Mouse (Mus musculus) neutrophil, adult 59 days (primary cell): Measurements from ENCODE around the gene Epop. TPM values are rescaled to one million over a fixed set of nuclear protein-coding genes. Genes with fewer than 3 reads are reported as not detected.

Source experiments
- total RNA-seq, 2 experiments: library from RNA; stranded (reverse); gene quantifications; 1 replicate in 1 of 2; 2 replicates in 1 of 2; pipeline ENCODE4 v1.2.4; 2023

The Epop gene
- under 1 TPM; 0.78 to 0.84 TPM for total RNA-seq

GRCm38 (mm10) chr11:97629576-97629975 is at the start of gene Epop:
Gene Epop (minus strand): TSS chr11:97629702.

GRCm38 (mm10) chr11:97662893-97663527 is 33.5 kb upstream of the Epop start, which contains the start of gene Mllt6:
Gene Mllt6 (plus strand): TSS chr11:97663414.

Other genes starting within 250 kb of the Epop start
- 10 to 100 TPM; 27.6 to 38.6 TPM for gene Arhgap23, start 214.2 kb downstream of the Epop start, total RNA-seq
- not detected for gene 4933428G20Rik, start 129.4 kb downstream of the Epop start, total RNA-seq
- gene Srcin1, start 53.5 kb downstream of the Epop start, total RNA-seq, result not detected
- gene Mllt6, start 33.7 kb upstream of the Epop start, total RNA-seq, result 1 to 10 TPM; 6.8 to 7.6 TPM
- 1 to 10 TPM; 4.9 to 6.8 TPM for gene Cisd3, start 56.1 kb upstream of the Epop start, total RNA-seq
- 1 to 10 TPM; 1.4 to 2.1 TPM for gene Pcgf2, start 70.8 kb upstream of the Epop start, total RNA-seq
- 100 to 1,000 TPM; 129 to 142 TPM for gene Psmb3, start 73.7 kb upstream of the Epop start, total RNA-seq
- 10 to 100 TPM; 27.6 to 31.9 TPM for gene Pip4k2b, start 115.0 kb upstream of the Epop start, total RNA-seq
- 10 to 100 TPM; 46.2 to 49.5 TPM for gene Cwc25, start 136.9 kb upstream of the Epop start, total RNA-seq
- gene 1700001P01Rik, start 146.2 kb upstream of the Epop start, total RNA-seq, result under 1 TPM in 1 of 2 experiments, not detected in 1; 0.66 TPM
- 100 to 1,000 TPM; 575 to 596 TPM for gene Rpl23, start 152.7 kb upstream of the Epop start, total RNA-seq
- gene Lasp1, start 169.3 kb upstream of the Epop start, total RNA-seq, result 100 to 1,000 TPM; 354 to 359 TPM
- under 1 TPM; 0.68 to 0.89 TPM for gene B230217C12Rik, start 211.1 kb upstream of the Epop start, total RNA-seq